Mouse (Mus musculus) stomach, postnatal 0 days (tissue): ENCODE results near the gene Trpt1.

ENCODE experiments used
- CTCF ChIP-seq: IDR thresholded peaks from 2 replicates; pipeline ENCODE4 v1.5.1; 2016; ENCODE audit warnings: antibody characterized with exemption, low read depth, mild to moderate bottlenecking, moderate library complexity
- EP300 ChIP-seq: optimal IDR thresholded peaks from 2 replicates; pipeline ENCODE3; 2016; ENCODE audit warnings: antibody characterized with exemption

DNA sequence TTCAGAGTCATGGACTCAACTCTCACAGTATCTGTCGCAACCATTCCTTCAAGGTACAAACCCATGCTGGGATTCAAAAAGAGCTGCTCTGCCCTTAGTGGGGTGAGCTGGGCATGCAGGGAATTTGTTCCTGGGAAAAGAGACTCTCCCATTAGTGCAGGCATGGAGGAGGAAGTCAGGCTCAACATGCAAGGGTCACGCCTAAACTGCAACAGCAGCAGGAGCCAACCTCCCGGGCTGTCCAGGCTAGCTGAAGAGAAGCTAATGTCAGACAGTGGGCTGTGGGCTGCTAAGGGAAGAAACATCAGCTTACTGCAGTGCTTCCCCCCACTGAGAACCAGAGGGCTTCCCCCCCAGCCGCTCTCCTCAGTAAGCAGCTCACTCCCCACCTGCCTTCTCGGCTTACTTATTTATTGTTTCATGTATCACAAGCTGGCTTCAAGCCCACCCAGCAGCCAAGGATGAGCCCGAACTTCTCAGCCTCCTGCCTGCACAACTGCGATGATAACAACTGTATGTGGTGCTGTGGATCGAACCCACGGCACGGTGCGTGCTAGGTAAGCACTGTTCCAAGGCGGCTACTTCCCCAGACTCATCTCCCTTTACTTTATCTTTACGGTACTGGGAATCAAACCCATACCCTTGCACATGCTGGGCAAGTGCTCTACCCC, 23.5 kb upstream of the Trpt1 start:
- no peak for TF ChIP-seq CTCF
- TF ChIP-seq EP300: no peak
